Mouse (Mus musculus): ENCODE measurements around the gene Pdia2. TPM values are rescaled to one million over a fixed set of nuclear protein-coding genes. Genes with fewer than 3 reads are reported as not detected.
"Not testable (repeated sequence)": the region's sequence is repeated elsewhere in the genome, so short reads cannot be mapped to it uniquely, and the experiment has no call there.

Pdia2 gene
- polyA plus RNA-seq, 1 experiment = not detected

DNA sequence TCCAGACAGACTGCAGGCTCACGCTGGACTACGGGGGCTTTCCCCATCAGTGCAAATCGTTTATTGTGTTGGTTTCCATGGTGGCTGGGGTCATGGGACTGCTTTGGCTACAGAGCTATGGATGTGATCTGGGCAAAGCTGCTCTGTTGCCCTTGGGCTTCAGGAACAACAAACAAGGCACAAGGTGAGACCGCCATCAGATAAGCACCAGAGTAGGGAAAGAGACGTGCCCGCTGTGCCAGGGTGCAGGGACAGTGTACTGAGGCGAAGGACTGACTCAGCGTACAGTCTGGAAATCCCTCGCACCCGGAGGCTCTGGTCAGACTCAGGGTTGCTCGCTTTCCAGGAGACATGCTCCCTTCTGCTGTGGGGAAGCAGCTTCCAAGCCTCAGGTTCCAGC is 13.8 kb upstream of the Pdia2 start:
- H3K27ac ChIP-seq (replicated peaks; ENCODE audit: low read depth, low read length) = no peak overlapping the region
- no peaks in the 10 kb centered on the region for H3K4me1 ChIP-seq (ENCODE audit: control insufficient read depth, insufficient read depth, insufficient read length, low read length)
- no peak overlapping the region for H3K4me3 ChIP-seq (ENCODE audit: insufficient read depth, low read depth, low read length)

DNA sequence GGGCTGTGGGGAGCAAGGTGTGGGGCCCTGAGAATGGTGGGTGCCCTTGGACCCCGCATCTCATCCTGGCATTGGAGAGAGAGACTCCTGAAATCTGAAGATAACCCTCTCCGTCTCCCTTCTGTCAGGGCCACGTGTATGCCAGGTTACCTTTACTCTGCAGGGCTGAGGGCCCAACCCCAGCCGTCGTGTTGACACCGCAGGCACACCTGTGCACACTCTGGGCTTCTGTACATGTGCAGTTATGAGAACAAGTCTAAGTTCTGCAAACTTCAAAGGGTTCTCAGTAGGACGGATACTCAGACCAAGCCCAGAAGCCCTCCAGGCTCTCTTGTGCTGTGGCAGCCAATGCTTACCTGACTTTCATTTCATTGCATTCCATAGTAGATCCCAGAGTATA is 13.4 kb upstream of the Pdia2 start:
- no peak overlapping the region for H3K4me3 ChIP-seq (ENCODE audit: insufficient read depth, low read depth, low read length)
- no peaks in the 10 kb centered on the region for H3K4me1 ChIP-seq (ENCODE audit: control insufficient read depth, insufficient read depth, insufficient read length, low read length)
- H3K27ac ChIP-seq (replicated peaks; ENCODE audit: low read depth, low read length) = no peak overlapping the region

GRCm38 (mm10) chr17:26207686-26208085 is 8.8 kb upstream of the Pdia2 start, which contains the start of gene Arhgdig:
Arhgdig (minus strand) TSS chr17:26207786.
- Histone ChIP-seq H3K27ac (replicated peaks; ENCODE audit: low read depth, low read length) (no peak within 1 kb of the TSS), H3K4me1 (ENCODE audit: control insufficient read depth, insufficient read depth, insufficient read length, low read length) (no peaks in the 10 kb centered on the region), H3K4me3 (ENCODE audit: insufficient read depth, low read depth, low read length) (no peak within 1 kb of the TSS)

DNA sequence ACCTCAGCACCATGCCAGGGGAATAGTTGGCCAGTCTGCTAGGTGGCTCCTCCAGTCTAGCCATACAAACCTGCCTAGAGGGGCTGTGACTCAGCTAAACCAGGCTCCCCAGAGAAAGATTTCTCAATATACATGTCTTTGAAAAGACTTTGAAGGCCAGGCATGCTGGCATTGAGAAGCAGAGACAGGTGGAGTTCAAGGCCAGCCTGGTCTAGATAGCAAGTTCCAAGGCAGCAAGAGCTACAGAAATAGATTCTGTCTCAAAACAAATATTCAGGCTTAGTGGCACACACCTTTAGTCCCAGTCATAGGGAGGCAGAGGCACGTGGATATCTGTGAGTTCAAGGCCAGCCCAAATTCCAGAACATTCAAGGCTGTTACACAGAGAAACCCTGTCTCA is 7.5 kb upstream of the Pdia2 start:
- Histone ChIP-seq H3K4me1 (ENCODE audit: control insufficient read depth, insufficient read depth, insufficient read length, low read length) (no peaks in the 10 kb centered on the region), H3K27ac (replicated peaks; ENCODE audit: low read depth, low read length) (no peak overlapping the region), H3K4me3 (ENCODE audit: insufficient read depth, low read depth, low read length) (no peak overlapping the region)

- H3K4me3 ChIP-seq (ENCODE audit: insufficient read depth, low read depth, low read length) = no peak overlapping the region
- no peaks in the 10 kb centered on the region for H3K4me1 ChIP-seq (ENCODE audit: control insufficient read depth, insufficient read depth, insufficient read length, low read length)
- H3K27ac ChIP-seq (replicated peaks; ENCODE audit: low read depth, low read length) = no peak overlapping the region
These were observed 5.9 kb upstream of the Pdia2 start for GRCm38 (mm10) chr17:26204766-26205165.

DNA sequence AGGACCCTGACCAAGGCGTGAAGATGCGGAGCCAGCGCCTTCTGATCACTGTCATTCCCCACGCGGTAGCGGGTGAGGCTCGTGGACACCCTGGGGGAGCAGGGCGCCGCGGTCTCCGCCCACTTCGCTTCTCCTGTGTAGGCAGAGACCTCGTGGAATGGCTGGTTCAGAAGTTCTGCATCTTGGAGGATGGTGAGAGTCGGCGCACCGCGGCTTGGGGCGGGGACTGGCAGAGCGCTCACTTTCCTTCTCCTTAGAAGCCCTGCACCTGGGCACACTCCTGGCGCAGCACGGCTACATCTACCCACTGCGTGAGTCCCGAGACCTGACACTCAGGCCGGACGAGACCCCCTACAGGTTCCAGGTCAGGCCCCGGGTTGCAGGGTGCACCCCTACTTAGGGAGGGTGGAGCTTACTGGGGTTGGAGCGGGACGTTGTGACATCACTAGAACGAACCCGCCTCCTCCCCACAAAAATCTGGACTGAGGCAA is 4.5 kb upstream of the Pdia2 start:
- H3K4me3 ChIP-seq (ENCODE audit: insufficient read depth, low read depth, low read length) = peak overlapping the region; percentile 31

GRCm38 (mm10) chr17:26202737-26203136 is 3.9 kb upstream of the Pdia2 start, which contains the start of gene Rgs11:
Rgs11 (plus strand) TSS chr17:26202951.
- Histone ChIP-seq H3K27ac (replicated peaks; ENCODE audit: low read depth, low read length) (no peak within 1 kb of the TSS), H3K4me1 (ENCODE audit: control insufficient read depth, insufficient read depth, insufficient read length, low read length) (no peaks in the 10 kb centered on the region), H3K4me3 (ENCODE audit: insufficient read depth, low read depth, low read length) (peak within 1 kb of the TSS; percentile 43)

More for the DNA sequence above, 4.5 kb upstream of the Pdia2 start:
- Histone ChIP-seq H3K4me1 (ENCODE audit: control insufficient read depth, insufficient read depth, insufficient read length, low read length) (no peaks in the 10 kb centered on the region), H3K27ac (replicated peaks; ENCODE audit: low read depth, low read length) (no peak overlapping the region)

GRCm38 (mm10) chr17:26201998-26202397 is 3.1 kb upstream of the Pdia2 start:
- Histone ChIP-seq H3K4me1 (ENCODE audit: control insufficient read depth, insufficient read depth, insufficient read length, low read length) (no peaks in the 10 kb centered on the region), H3K4me3 (ENCODE audit: insufficient read depth, low read depth, low read length) (no peak overlapping the region), H3K27ac (replicated peaks; ENCODE audit: low read depth, low read length) (no peak overlapping the region)

- peak overlapping the region; percentile 44 for H3K4me3 ChIP-seq (ENCODE audit: insufficient read depth, low read depth, low read length)
- no peaks in the 10 kb centered on the region for H3K4me1 ChIP-seq (ENCODE audit: control insufficient read depth, insufficient read depth, insufficient read length, low read length)
- no peak overlapping the region for H3K27ac ChIP-seq (replicated peaks; ENCODE audit: low read depth, low read length)
These were observed 2.2 kb upstream of the Pdia2 start for GRCm38 (mm10) chr17:26200831-26201705.

GRCm38 (mm10) chr17:26192481-26193190 is 6.3 kb downstream of the Pdia2 start:
- Histone ChIP-seq H3K27ac (replicated peaks; ENCODE audit: low read depth, low read length) (no peak overlapping the region), H3K4me3 (ENCODE audit: insufficient read depth, low read depth, low read length) (no peak overlapping the region), H3K4me1 (ENCODE audit: control insufficient read depth, insufficient read depth, insufficient read length, low read length) (no peaks in the 10 kb centered on the region)

- H3K27ac ChIP-seq (replicated peaks; ENCODE audit: low read depth, low read length); H3K4me3 ChIP-seq (ENCODE audit: insufficient read depth, low read depth, low read length); H3K4me1 ChIP-seq (ENCODE audit: control insufficient read depth, insufficient read depth, insufficient read length, low read length): not testable (repeated sequence)
These were observed 7.4 kb downstream of the Pdia2 start for GRCm38 (mm10) chr17:26191486-26191885.

- H3K4me1 ChIP-seq (ENCODE audit: control insufficient read depth, insufficient read depth, insufficient read length, low read length) = no peaks in the 10 kb centered on the region
- H3K4me3 ChIP-seq (ENCODE audit: insufficient read depth, low read depth, low read length) = no peak overlapping the region
- no peak overlapping the region for H3K27ac ChIP-seq (replicated peaks; ENCODE audit: low read depth, low read length)
These were observed 10.6 kb downstream of the Pdia2 start for GRCm38 (mm10) chr17:26188091-26188805.

DNA sequence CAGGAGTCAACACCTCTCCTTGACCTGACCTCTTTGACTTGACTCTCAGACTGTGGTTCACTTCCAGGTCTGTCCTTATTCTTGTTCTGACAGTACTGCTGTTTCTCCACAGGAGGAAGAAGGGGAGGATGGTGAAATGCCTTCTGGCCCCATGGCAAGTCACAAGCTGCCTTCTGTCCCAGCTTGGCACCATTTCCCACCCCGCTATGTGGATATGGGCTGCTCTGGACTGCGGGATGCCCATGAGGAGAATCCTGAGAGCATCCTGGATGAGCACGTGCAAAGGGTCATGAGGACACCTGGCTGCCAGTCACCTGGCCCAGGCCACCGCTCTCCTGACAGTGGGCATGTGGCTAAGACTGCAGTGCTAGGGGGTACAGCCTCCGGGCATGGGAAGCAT is 11.3 kb downstream of the Pdia2 start:
- Histone ChIP-seq H3K4me3 (ENCODE audit: insufficient read depth, low read depth, low read length) (no peak overlapping the region), H3K4me1 (ENCODE audit: control insufficient read depth, insufficient read depth, insufficient read length, low read length) (no peaks in the 10 kb centered on the region), H3K27ac (replicated peaks; ENCODE audit: low read depth, low read length) (no peak overlapping the region)

- H3K4me3 ChIP-seq (ENCODE audit: insufficient read depth, low read depth, low read length) = no peak overlapping the region
- H3K27ac ChIP-seq (replicated peaks; ENCODE audit: low read depth, low read length) = no peak overlapping the region
- H3K4me1 ChIP-seq (ENCODE audit: control insufficient read depth, insufficient read depth, insufficient read length, low read length) = no peaks in the 10 kb centered on the region
These were observed 17.7 kb downstream of the Pdia2 start for GRCm38 (mm10) chr17:26181179-26181578.

- no peak overlapping the region for H3K4me3 ChIP-seq (ENCODE audit: insufficient read depth, low read depth, low read length)
- H3K27ac ChIP-seq (replicated peaks; ENCODE audit: low read depth, low read length) = no peak overlapping the region
- H3K4me1 ChIP-seq (ENCODE audit: control insufficient read depth, insufficient read depth, insufficient read length, low read length) = no peaks in the 10 kb centered on the region
These were observed 20.3 kb downstream of the Pdia2 start for GRCm38 (mm10) chr17:26178611-26179010.
